Mouse (Mus musculus) testis, adult 2 months (tissue): Measurements from ENCODE around the gene Kirrel2.

Experiments
- CTCF ChIP-seq: fragments of 200-500 bp; IDR thresholded peaks from 2 replicates; pipeline ENCODE4 v1.5.1; 2012; ENCODE audit warnings: low read depth, mild to moderate bottlenecking, inconsistent platforms, low read length, moderate library complexity; ENCODE audit not compliant: control insufficient read depth, insufficient read depth, insufficient replicate concordance
- POLR2A ChIP-seq: fragments of 200-500 bp; IDR thresholded peaks from 2 replicates; pipeline ENCODE4 v1.6.1; 2012; ENCODE audit warnings: low read depth, mild to moderate bottlenecking, inconsistent platforms, low read length, moderate library complexity; ENCODE audit not compliant: control insufficient read depth

GRCm38 (mm10) chr7:30456911-30457628 lies 420 bp downstream of the Kirrel2 start:
- TF ChIP-seq CTCF (no peak), POLR2A (no peak)
